Mouse (Mus musculus) heart, embryonic 12.5 days (tissue): ENCODE results near the gene Qrfpr. TPM values are rescaled to one million over a fixed set of nuclear protein-coding genes. Genes with fewer than 3 reads are reported as not detected.

Experiments used
- ATAC-seq: fragments of 200-750 bp; cut with Nextera tagmentation; 2 replicates; pipeline ENCODE4 v1.8.0; 2017; ENCODE audit warnings: moderate TSS enrichment, moderate library complexity; ENCODE audit not compliant: insufficient number of reproducible peaks, low FRiP score
- H3K27ac ChIP-seq: fragments of 300-500 bp; sonication (generic); 2 replicates; pipeline ENCODE4 v1.5.1; 2016; ENCODE audit warnings: mild to moderate bottlenecking, moderate library complexity; ENCODE audit not compliant: poor library complexity, severe bottlenecking
- H3K27me3 ChIP-seq: fragments of 300-500 bp; sonication (generic); replicated peaks from 2 replicates; pipeline ENCODE4 v1.6.1; 2016; ENCODE audit warnings: mild to moderate bottlenecking, moderate library complexity
- H3K36me3 ChIP-seq: fragments of 300-500 bp; sonication (generic); 2 replicates; pipeline ENCODE4 v1.6.1; 2016; ENCODE audit warnings: mild to moderate bottlenecking, moderate library complexity
- H3K4me1 ChIP-seq: fragments of 300-500 bp; sonication (generic); replicated peaks from 2 replicates; pipeline ENCODE4 v1.6.1; 2016; ENCODE audit warnings: mild to moderate bottlenecking
- H3K4me2 ChIP-seq: fragments of 300-500 bp; sonication (generic); 2 replicates; pipeline ENCODE4 v1.6.1; 2016; ENCODE audit warnings: mild to moderate bottlenecking, moderate library complexity
- H3K4me3 ChIP-seq: fragments of 300-500 bp; sonication (generic); 2 replicates; pipeline ENCODE4 v1.5.1; 2016; ENCODE audit warnings: mild to moderate bottlenecking
- H3K9ac ChIP-seq: fragments of 300-500 bp; sonication (generic); 2 replicates; pipeline ENCODE4 v1.6.1; 2016; ENCODE audit warnings: mild to moderate bottlenecking, moderate library complexity
- H3K9me3 ChIP-seq: fragments of 300-500 bp; sonication (generic); replicated peaks from 2 replicates; pipeline ENCODE4 v1.6.1; 2016; ENCODE audit warnings: mild to moderate bottlenecking, moderate library complexity
- WGBS: fragments of 180-500 bp; shearing (Covaris S2); methylation state at CpG from one replicate; pipeline ENCODE4 v1.1.7; 2016; 5-methylcytosine and 5-hydroxymethylcytosine counted together
- polyA plus RNA-seq: library from polyadenylated mRNA; unstranded; fragments of >200 nt; fragmentation: Nextera tagmentation; extraction: Ambion mirVana; gene quantifications from 2 replicates; pipeline ENCODE4 v1.2.1, GENCODE M21; 2016

Gene Qrfpr
- polyA plus RNA-seq, result not detected in 2 replicates

DNA sequence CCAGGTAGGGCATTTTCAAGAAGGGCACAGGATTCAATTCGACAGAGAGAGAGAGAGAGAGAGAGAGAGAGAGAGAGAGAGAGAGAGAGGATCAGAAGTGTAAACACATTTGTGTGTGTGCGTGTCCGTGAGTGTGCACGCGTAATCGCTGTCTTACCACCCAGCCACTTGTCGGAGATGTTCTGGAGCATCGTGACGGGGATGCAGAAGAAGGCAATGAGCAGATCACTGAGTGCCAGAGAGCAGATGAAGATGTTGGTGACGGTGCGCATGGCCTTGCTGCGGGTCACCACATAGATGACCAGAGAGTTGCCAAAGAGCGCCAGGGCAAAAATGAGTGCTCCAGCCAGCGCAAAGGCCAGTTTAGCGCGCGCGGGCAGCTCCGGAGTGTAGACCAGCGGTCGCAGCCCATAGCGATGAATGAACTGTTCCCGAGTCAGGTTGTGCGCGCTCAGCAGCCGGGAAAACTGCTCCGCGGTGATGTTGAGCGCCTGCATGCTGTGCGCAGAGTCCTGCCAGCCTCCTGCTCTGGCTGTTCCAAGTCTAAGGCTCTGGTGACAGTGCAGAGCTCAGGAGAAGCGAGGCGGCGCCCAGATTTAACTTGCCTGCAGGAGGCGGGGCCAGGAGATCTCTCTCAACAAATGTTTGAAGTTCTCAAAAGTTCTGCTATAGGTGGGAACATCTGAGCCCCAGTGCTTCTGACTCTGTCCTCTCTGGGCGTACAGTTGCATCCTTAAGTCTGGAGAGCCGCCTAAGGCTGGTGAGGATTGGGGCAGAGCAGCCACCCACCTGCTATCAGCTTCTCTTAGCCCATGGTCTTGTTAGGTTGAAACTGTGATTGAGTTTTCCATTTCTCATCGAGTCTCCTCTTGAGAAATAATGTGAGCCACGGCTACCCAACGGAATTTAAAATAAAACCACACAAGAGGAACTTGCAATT, at the start of gene Qrfpr:
Gene Qrfpr, minus strand, starts transcription at position 571 of the 940 bp plus-strand sequence.
- 12% methylated on average over 39 of the region's 39 CpGs for WGBS
- no peak for ATAC-seq
- Histone ChIP-seq H3K4me3 (peak within 1 kb of the TSS; percentile 35), H3K4me1 (peaks cover 7% of the 10 kb centered on the region; the same call in 1 of the 2 replicates), H3K27me3 (peaks cover 29% of the 10 kb centered on the region), H3K9me3 (no peaks in the 10 kb centered on the region), H3K4me2 (peak within 1 kb of the TSS; percentile 65), H3K36me3 (no peaks in the 10 kb centered on the region), H3K9ac (0 out of 2 replicates have a peak within 1 kb of the TSS, but pooled peaks have one; percentile 46), H3K27ac (no peak within 1 kb of the TSS)

DNA sequence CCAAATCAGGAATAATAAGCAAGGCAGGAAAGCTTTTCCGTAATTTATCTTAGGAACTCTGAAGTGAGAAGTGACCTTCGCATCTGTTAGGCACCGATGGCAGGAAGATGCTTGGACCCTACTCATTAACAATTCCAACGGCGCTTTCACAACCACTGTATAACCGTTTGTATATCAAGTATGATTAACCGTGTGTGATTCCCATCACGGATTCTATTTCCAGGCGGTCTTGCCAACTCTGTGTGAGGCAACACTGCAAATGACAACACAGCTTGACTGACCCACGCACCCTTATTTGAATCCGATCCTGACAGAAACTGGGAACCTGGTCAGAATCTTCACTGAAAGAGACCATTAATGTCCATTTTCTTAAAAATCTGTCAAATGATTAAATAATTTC, 41.8 kb upstream of the Qrfpr start:
- Histone ChIP-seq H3K27ac (no peak overlapping the region), H3K4me2 (no peak overlapping the region), H3K4me3 (no peak overlapping the region), H3K9me3 (peaks cover 3% of the 10 kb centered on the region; the same call in 1 of the 2 replicates), H3K27me3 (no peaks in the 10 kb centered on the region), H3K36me3 (no peaks in the 10 kb centered on the region), H3K4me1 (no peaks in the 10 kb centered on the region), H3K9ac (no peak overlapping the region)
- ATAC-seq, result no peak
- 85% methylated on average over 11 of the region's 11 CpGs for WGBS

DNA sequence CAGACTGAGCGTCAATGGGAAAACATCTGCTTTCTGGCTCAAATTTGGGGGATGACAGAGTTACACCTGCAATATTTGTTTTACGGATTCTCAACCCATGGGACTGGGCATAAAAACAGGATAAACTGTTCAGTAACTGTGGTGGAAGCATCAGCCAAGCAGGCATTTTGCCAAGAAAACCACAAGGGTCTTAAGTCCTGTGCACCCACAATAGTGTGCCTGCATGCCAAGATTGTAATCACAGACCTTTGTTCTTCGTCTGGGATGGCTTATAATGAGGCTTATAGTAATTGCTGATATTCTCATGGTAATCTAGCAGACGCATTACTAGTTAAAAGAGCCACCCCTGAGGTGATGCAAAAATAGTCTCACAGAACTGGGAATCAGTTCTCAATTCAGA, 41.2 kb upstream of the Qrfpr start:
- no peak for ATAC-seq
- Histone ChIP-seq H3K27me3 (no peaks in the 10 kb centered on the region), H3K27ac (no peak overlapping the region), H3K9me3 (peaks cover 3% of the 10 kb centered on the region; the same call in 1 of the 2 replicates), H3K36me3 (no peaks in the 10 kb centered on the region), H3K9ac (no peak overlapping the region), H3K4me3 (no peak overlapping the region), H3K4me2 (no peak overlapping the region), H3K4me1 (no peaks in the 10 kb centered on the region)
- WGBS, result 71% methylated on average over 4 of the region's 4 CpGs

DNA sequence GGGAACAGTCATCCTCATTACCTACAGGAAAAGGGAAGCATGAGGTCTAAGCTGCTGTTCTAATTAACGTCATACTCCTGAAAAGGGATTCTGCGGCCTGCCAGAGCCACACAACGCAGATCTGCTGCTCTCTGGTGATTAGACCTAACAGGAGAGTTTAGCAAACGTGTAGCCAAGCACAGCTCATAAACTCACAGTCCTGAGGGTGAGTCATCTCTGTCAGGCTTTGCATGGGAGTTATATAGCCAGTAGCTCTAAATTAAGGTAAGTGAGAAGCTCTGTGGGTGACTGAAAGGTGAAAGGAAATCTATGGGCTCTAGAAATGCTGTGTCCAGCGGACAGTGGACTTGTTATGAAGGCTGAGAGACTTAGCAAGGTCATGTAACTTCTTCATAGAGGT, 28.5 kb upstream of the Qrfpr start:
- Histone ChIP-seq H3K4me2 (no peak overlapping the region), H3K36me3 (no peaks in the 10 kb centered on the region), H3K4me3 (no peak overlapping the region), H3K27ac (no peak overlapping the region), H3K27me3 (no peaks in the 10 kb centered on the region), H3K9ac (no peak overlapping the region), H3K9me3 (peaks cover 4% of the 10 kb centered on the region), H3K4me1 (no peaks in the 10 kb centered on the region)
- WGBS, result 48% methylated on average over 5 of the region's 5 CpGs
- ATAC-seq, result no peak

DNA sequence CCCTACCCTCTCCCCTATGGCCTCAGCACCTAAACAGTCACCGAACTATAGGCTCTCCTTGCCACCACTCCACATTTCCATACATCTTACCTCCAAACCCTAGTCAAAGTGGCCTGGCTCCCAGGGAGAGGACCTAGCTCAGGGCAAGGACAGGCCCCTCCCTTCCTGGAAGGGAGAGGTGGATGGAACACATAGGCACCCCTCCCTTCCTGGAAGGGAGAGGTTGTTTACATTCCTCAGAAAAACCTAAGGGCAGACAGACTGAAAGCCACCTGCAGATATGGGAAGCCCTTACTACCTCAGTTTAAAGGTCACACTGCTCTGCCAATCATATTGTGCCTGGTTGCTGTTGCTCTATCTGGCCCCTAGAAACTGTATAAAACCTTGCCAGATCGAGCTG, 26.3 kb upstream of the Qrfpr start:
- Histone ChIP-seq H3K9ac (no peak overlapping the region), H3K4me1 (no peaks in the 10 kb centered on the region), H3K36me3 (no peaks in the 10 kb centered on the region), H3K4me2 (no peak overlapping the region), H3K27me3 (no peaks in the 10 kb centered on the region), H3K4me3 (no peak overlapping the region), H3K9me3 (peaks cover 4% of the 10 kb centered on the region), H3K27ac (no peak overlapping the region)
- WGBS, result 74% methylated on average over 2 of the region's 2 CpGs
- ATAC-seq, result no peak

DNA sequence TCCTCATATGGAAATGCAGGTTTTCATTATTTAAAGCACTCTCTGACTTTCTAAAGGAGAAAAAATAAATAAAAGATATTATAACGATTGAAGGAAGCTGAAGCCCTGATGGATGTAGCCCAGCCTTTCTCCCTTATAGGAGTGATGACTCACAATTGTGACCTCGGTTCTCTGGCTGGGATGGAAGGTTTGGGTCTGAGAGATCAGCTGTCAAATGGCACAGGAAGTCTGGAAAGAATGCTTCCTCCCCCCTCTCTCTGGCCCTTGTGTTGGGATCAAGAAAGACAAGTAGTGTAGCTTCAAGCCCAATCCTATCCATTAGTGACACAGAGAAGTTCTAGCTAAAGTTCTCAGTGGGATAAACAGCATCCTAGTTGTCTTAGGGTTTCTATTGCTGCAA, 7.8 kb upstream of the Qrfpr start:
- H3K9ac ChIP-seq, result no peak overlapping the region
- H3K27ac ChIP-seq, result no peak overlapping the region
- no peaks in the 10 kb centered on the region for H3K4me1 ChIP-seq
- no peak overlapping the region for H3K4me2 ChIP-seq
- H3K4me3 ChIP-seq, result no peak overlapping the region
- H3K36me3 ChIP-seq, result no peaks in the 10 kb centered on the region
- WGBS, result 49% methylated on average over 2 of the region's 2 CpGs
- no peak for ATAC-seq
- H3K27me3 ChIP-seq, result no peaks in the 10 kb centered on the region
- H3K9me3 ChIP-seq, result no peaks in the 10 kb centered on the region

DNA sequence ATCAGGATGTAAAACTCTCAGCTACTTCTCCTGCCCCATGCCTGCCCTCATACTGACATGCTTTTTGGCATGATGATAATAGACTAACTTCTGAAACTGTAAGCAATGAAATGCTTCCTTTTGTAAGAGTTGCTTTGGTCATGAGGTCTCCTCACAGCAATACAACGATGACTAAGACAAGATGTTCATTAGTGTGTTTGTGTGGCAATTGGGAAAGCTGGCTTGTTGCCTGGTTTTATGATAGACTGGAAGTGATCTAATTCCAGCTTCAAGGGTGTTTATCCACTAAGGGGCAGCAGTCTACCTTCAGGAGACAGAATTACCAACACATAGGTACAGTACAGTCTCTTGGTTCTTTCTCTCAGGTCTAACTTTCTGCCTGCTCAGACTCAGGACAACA, 5.1 kb upstream of the Qrfpr start:
- Histone ChIP-seq H3K27ac (no peak overlapping the region), H3K27me3 (peaks cover 11% of the 10 kb centered on the region)
- WGBS, result 91% methylated on average over 1 of the region's 1 CpGs

DNA sequence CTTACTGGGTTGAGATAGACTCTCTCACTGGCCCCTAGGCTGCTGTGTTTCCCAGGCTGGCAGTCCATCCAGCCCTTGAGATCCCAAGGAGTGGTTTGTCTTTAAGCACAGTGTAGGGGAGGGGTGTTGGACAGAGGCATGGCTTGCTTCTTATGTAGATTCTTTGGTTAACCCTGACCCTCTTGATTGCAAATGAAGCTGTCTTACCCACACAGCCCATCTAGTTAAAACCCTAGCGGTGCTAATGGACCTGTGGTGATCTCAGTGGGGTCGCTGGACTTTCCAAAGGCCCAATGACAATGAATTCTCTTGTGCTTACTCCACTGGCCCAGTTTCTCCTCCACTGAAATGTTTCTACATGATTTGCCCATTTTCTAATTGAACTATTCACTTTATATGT, 1.2 kb upstream of the Qrfpr start:
- no peak overlapping the region for H3K27ac ChIP-seq
- H3K4me1 ChIP-seq, result peaks cover 7% of the 10 kb centered on the region; the same call in 1 of the 2 replicates
- H3K4me3 ChIP-seq, result no peak overlapping the region
- peaks cover 29% of the 10 kb centered on the region for H3K27me3 ChIP-seq
- no peak overlapping the region for H3K9ac ChIP-seq
- H3K36me3 ChIP-seq, result no peaks in the 10 kb centered on the region
- 25% methylated on average over 2 of the region's 2 CpGs for WGBS
- no peaks in the 10 kb centered on the region for H3K9me3 ChIP-seq
- ATAC-seq, result no peak
- H3K4me2 ChIP-seq, result no peak overlapping the region

More for the DNA sequence above, 5.1 kb upstream of the Qrfpr start:
- no peak for ATAC-seq
- Histone ChIP-seq H3K4me1 (peaks cover 1% of the 10 kb centered on the region; the same call in 1 of the 2 replicates), H3K9me3 (no peaks in the 10 kb centered on the region), H3K4me2 (no peak overlapping the region), H3K9ac (no peak overlapping the region), H3K36me3 (no peaks in the 10 kb centered on the region), H3K4me3 (no peak overlapping the region)

DNA sequence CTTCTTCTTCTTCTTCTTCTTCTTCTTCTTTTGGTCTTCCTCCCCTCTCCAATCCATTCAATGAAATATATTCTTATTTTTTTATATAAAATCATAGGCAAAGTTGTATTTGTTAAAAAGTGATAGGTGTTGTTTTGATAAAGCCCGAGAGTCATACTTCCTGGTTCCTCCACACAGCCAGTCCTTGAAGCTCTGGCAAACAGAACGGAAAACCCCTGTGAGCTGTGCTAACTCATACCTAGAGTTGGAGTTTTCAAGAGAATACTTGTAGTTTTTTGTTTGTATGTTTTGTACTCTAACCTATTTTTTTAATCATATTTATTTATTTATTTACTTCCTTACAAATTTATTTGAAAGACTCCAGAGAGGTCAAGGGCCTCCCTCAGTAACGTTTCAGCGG, 9.4 kb downstream of the Qrfpr start:
- Histone ChIP-seq H3K4me1 (no peaks in the 10 kb centered on the region), H3K27ac (no peak overlapping the region), H3K9ac (no peak overlapping the region), H3K4me2 (no peak overlapping the region), H3K9me3 (no peaks in the 10 kb centered on the region), H3K27me3 (no peaks in the 10 kb centered on the region), H3K36me3 (no peaks in the 10 kb centered on the region), H3K4me3 (no peak overlapping the region)
- WGBS, result 71% methylated on average over 4 of the region's 4 CpGs
- ATAC-seq, result no peak

DNA sequence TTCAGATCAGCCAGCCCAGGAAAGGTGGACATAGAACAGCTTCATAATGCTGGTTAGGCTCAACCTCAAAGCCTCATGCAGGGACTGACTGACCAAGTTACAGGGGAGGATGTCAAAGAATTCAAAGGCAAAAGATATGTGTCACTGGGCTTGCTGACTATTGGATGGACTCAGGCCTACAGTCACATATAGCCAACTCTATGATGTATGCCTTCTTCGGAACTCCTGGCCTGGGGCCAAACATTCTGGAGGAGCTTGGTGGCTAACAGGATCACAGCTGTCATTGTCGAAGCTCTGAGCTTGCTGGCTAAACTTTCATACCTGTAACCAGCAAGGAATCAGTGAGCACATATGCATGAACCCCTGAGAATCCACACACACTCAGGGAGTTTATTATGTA, 11.2 kb downstream of the Qrfpr start:
- Histone ChIP-seq H3K4me2 (no peak overlapping the region), H3K27ac (no peak overlapping the region), H3K9me3 (no peaks in the 10 kb centered on the region), H3K9ac (no peak overlapping the region), H3K4me3 (no peak overlapping the region), H3K4me1 (no peaks in the 10 kb centered on the region), H3K27me3 (no peaks in the 10 kb centered on the region), H3K36me3 (no peaks in the 10 kb centered on the region)
- WGBS, result 46% methylated on average over 2 of the region's 2 CpGs
- no peak for ATAC-seq

DNA sequence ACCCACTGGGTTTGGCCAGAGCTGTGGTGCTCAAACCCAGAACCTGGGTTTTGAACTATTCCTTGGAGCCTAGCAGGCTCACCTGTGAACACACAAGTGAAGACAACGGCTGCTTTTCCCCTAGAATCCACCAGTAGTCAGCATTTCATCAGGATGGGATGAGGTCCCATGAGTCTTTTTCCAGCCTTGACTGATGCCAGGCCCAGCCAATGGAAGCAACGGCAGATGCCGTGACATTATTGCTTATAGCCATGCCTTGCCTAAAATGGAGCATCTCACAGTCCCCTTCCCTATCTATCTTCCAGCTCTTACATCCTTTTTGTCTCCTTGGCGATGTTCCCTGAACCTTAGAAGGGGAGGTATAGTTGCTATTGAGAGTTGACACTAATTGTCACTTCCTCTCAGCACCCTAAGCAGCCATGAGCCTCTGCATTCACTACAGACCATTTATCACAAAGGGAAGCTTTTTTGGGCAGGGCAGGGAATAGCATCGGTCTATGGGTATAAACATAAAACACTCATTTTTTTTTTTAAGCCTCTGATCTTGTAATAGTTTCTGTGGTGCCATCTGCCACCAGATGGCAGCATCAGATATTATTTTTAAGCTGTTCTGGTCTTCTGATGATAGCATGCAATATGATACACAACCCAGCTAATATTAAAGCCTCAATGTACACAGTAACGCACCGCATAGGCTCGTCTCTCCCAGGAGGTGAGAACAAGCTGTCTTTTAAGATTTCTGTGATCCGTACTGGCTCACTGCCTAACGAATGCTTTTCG, 12.1 kb downstream of the Qrfpr start:
- no peak overlapping the region for H3K27ac ChIP-seq
- H3K4me3 ChIP-seq, result no peak overlapping the region
- H3K4me1 ChIP-seq, result no peaks in the 10 kb centered on the region
- H3K36me3 ChIP-seq, result no peaks in the 10 kb centered on the region
- no peak overlapping the region for H3K4me2 ChIP-seq
- WGBS, result 66% methylated on average over 11 of the region's 11 CpGs
- ATAC-seq, result no peak
- no peak overlapping the region for H3K9ac ChIP-seq
- no peaks in the 10 kb centered on the region for H3K9me3 ChIP-seq
- no peaks in the 10 kb centered on the region for H3K27me3 ChIP-seq
